Mouse (Mus musculus) gastrocnemius, postnatal 4 days (tissue): ENCODE measurements at regions not wholly inside any gene's neighbourhood (a gene's known extent, or its start where the extent isn't known, plus 50 kb on each side); places are given as distances from the start of the nearest gene placed in this dataset.

Experiments used
- DNase-seq, 2 experiments: peaks; one replicate each; pipeline ENCODE4 v3.0.0; 2021 to 2022; ENCODE audit warnings: low spot score in 2 of 2, mixed read lengths in 2 of 2

DNA sequence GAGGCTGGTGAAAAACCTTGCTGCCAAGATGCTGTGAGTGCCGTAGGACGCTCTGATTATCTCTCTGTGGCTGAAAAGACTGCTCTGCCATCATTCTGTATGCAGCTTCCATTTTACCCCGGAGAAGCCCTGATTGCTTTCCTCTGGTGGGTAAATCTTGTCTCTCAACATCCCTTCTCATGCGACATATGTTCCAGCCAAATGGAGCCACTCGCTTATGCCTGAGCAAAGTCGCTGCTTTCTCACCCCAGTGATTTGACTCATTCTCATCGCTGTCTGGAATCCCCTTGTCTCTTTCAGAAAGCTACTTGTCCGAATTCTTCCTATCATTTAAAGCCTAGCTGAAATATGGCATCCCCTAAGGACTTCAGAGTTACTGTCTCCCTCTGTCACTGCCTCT is 166.2 kb upstream of the Masp1 start:
- DNase-seq = no peak

DNA sequence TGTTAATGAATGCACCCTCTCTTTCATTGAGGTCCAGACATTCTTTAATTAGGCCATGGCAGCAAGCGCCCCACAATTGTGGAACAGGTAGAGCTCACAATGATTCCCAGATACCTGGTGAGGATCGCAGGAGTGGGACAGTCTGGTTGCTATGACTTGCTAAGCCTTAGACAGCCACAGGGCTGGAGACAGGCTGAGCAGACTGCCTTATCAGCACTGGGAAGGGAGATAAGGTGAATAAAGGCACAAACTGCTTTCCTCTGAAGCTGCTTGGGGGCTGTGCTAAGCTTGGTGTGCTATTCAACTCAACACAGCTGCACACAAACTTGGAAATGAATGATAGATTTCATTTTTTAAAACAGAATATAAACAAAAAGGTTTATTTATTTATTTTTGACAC is 159.8 kb upstream of the Masp1 start:
- DNase-seq = no peak

DNA sequence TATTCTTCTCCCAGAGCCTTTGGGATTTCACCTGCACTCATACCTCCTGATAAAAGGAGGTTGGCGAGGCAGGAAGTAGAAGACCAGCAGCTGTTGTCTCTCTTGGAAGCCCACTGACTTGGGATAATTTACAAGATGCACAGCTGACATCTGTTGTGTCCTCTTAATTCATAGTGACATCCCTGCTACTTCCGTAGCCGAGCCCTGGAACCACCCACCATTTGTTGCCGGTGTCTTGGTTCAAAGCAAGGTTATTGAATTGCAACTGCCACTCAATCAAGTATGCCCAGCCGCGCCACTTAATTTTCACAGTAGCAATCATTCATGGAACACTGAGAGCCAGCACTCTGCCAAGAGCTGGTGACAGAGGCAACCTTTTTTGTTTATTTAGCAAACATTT is 151.8 kb upstream of the Masp1 start:
- DNase-seq = no peak

DNA sequence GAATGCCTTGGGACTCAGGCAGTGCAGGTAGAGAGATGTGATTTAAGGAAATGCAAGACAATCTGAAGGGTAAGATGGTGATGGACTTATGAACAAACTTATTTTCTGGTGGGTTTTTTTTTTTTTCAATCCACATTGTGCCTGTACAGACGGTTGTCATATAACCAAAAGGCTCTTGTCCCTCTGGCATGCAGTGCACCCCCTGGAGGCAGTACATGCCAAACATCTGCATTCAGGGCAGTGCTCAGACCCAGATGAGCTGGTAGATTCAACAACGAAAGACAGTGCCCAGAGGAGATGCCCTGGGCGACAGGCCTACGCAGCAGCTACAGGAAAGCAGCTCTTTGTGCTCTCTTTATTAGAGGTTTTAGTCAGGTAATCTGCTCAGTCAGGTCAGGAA is 149.5 kb upstream of the Masp1 start:
- DNase-seq = no peak

DNA sequence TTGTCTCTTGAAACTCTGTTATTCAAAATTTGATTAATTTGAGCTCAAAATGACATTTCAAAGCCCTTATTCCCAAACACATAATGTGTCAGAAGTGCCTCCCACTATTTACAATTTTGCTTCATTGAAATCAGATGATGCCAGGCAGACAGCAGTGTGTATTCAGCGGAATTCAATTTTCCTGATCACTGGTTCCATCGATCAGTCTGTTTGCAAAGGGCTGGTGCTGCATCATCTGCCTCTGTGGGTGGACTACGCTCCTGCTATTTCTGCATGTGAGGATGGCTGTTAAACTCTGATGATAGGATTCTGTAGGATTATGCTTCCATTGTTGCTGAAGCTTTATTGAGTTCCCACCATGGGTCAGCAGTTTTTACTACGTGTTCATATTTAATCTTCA is 149.0 kb upstream of the Masp1 start:
- no peak for DNase-seq
